Mouse (Mus musculus) mouse trophoblast stem cell (cell line): Measurements from ENCODE around the gene Slc25a40.

ENCODE experiments used
- in situ Hi-C, 2 experiments: fragments of 300-500 bp; cut with MseI, MboI; formaldehyde crosslinking; loops; 2 replicates in 1 of 2; 3 replicates in 1 of 2; pipeline ENCODE4 v1.15.1; 2025

Gene Slc25a40

DNA sequence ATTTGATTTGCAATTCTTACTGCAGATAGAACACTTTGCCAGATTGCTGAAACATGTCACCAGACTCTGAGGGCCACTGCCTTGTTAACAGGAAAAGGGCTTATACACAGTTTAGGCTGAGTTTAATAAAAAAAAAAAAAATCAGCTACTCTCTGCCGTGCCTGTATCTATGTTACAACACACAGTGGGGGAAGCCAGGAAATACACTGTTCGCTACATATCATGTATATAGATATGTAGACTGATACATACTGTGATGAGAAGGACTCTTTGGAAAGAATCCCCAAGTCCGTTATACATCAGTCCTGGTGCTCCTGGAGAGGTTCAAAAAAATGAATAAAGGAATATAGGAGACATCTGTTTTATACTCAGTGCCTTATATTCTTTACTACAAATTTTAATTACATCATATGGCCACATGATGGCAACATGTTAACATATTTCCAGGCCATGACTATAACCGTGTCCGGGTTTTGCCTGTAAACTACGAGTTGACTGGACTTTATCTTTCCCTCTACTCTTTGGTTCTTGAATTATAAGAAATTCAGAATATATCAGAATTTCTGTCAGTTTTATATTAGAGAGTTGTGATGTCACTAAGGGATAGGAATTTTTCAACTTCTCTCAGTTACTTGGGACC is 66.9 kb downstream of the Slc25a40 start:
- in situ Hi-C loops: loop anchor here (25.0 kb wide), 1 partner anchor 348 kb away; no protein-coding TSS in a partner anchor

GRCm38 (mm10) chr5:8491778-8492177 is 69.1 kb downstream of the Slc25a40 start:
- in situ Hi-C loops: loop anchor here (25.0 kb wide), 1 partner anchor 346 kb away; no protein-coding TSS in a partner anchor
